Mouse (Mus musculus) lung, embryonic 15.5 days (tissue): Measurements from ENCODE around the gene Mtmr11. TPM values are rescaled to one million over a fixed set of nuclear protein-coding genes. Genes with fewer than 3 reads are reported as not detected.
A peak's percentile ranks its signal among the peaks of the same experiment; 100 is the strongest.

ENCODE experiments used
- ATAC-seq: fragments of 200-750 bp; cut with Nextera tagmentation; 2 replicates; pipeline ENCODE4 v1.8.0; 2017; ENCODE audit warnings: moderate number of reproducible peaks, borderline replicate concordance; ENCODE audit not compliant: low FRiP score, low TSS enrichment; ENCODE audit errors: extremely low read depth
- H3K27ac ChIP-seq: fragments of 300-500 bp; sonication (generic); 2 replicates; pipeline ENCODE4 v1.5.1; 2015; ENCODE audit warnings: moderate library complexity, mild to moderate bottlenecking, inconsistent platforms
- H3K27me3 ChIP-seq: fragments of 300-500 bp; sonication (generic); 2 replicates; pipeline ENCODE4 v1.6.1; 2015; ENCODE audit warnings: inconsistent platforms
- H3K36me3 ChIP-seq: fragments of 300-500 bp; sonication (generic); 2 replicates; pipeline ENCODE4 v1.6.1; 2015; ENCODE audit warnings: inconsistent platforms
- H3K4me1 ChIP-seq: fragments of 300-500 bp; sonication (generic); 2 replicates; pipeline ENCODE4 v1.6.1; 2015; ENCODE audit warnings: inconsistent platforms
- H3K4me2 ChIP-seq: fragments of 300-500 bp; sonication (generic); 2 replicates; pipeline ENCODE4 v1.6.1; 2015; ENCODE audit warnings: inconsistent platforms, mild to moderate bottlenecking, moderate library complexity
- H3K4me3 ChIP-seq: fragments of 300-500 bp; sonication (generic); 2 replicates; pipeline ENCODE4 v1.5.1; 2015; ENCODE audit warnings: mild to moderate bottlenecking, inconsistent platforms
- H3K9ac ChIP-seq: fragments of 300-500 bp; sonication (generic); 2 replicates; pipeline ENCODE4 v1.6.1; 2015; ENCODE audit warnings: inconsistent platforms
- H3K9me3 ChIP-seq: fragments of 300-500 bp; sonication (generic); 2 replicates; pipeline ENCODE4 v1.6.1; 2016; ENCODE audit warnings: inconsistent platforms
- whole genome bisulfite sequencing: fragments of 180-500 bp; shearing (Covaris S2); methylation state at CpG from one replicate; pipeline ENCODE4 v1.1.7; 2015; 5-methylcytosine and 5-hydroxymethylcytosine counted together
- polyA plus RNA-seq: library from polyadenylated mRNA; unstranded; fragments of >200 nt; fragmentation: Nextera tagmentation; extraction: Ambion mirVana; gene quantifications from 2 replicates; pipeline ENCODE4 v1.2.1, GENCODE M21; 2015

Gene Mtmr11
- polyA plus RNA-seq, 1 experiment from 2014 or later, result 14.9 TPM

DNA sequence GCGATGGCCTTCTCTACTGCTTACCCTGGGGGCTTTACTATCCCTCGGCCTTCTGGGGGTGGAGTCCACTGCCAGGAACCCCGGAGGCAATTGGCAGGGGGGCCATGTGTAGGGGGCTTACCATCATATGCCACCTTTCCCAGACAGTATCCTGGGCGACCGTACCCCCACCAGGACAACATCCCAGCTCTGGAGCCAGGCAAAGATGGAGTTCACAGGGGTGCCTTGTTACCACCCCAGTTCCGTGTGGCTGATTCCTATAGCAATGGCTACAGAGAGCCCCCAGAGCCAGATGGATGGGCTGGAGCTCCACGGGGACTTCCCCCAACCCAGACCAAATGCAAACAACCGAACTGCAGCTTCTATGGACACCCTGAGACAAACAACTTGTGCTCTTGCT, 6.3 kb upstream of the Mtmr11 start:
- Histone ChIP-seq H3K4me2 (no peak overlapping the region), H3K4me3 (no peak overlapping the region), H3K27me3 (no peaks in the 10 kb centered on the region), H3K9me3 (no peaks in the 10 kb centered on the region), H3K36me3 (peaks cover 52% of the 10 kb centered on the region), H3K27ac (no peak overlapping the region), H3K9ac (no peak overlapping the region), H3K4me1 (peaks cover 9% of the 10 kb centered on the region)
- 83% methylated on average over 8 of the region's 8 CpGs for WGBS
- no peak for ATAC-seq

DNA sequence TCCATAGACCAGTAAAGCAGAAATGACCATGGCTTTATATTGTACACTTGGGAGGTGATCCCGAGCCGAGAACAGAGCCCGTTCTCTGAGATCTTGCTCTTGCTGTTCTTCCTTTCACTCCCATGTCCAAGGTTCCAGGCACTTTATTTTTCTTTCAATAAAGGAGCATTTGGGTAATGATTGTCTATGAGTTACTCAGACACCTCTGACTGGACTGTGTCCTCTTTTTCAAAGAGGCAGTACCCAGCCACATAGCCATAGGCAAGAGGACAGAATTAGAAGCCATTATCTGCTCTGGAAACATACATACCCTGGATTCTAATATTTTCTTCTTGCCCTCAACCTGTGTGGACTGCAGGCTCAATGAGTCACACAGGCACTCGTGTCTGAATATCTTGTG, 2.0 kb upstream of the Mtmr11 start:
- 69% methylated on average over 4 of the region's 4 CpGs for WGBS
- no peaks in the 10 kb centered on the region for H3K27me3 ChIP-seq
- H3K9me3 ChIP-seq, result no peaks in the 10 kb centered on the region
- peaks cover 19% of the 10 kb centered on the region for H3K4me1 ChIP-seq
- ATAC-seq, result no peak
- H3K9ac ChIP-seq, result no peak overlapping the region
- peak overlapping the region; percentile 89; the same call in 1 of the 2 replicates for H3K4me2 ChIP-seq
- peak overlapping the region; percentile 51 for H3K27ac ChIP-seq
- no peak overlapping the region for H3K4me3 ChIP-seq
- H3K36me3 ChIP-seq, result peaks cover 12% of the 10 kb centered on the region

DNA sequence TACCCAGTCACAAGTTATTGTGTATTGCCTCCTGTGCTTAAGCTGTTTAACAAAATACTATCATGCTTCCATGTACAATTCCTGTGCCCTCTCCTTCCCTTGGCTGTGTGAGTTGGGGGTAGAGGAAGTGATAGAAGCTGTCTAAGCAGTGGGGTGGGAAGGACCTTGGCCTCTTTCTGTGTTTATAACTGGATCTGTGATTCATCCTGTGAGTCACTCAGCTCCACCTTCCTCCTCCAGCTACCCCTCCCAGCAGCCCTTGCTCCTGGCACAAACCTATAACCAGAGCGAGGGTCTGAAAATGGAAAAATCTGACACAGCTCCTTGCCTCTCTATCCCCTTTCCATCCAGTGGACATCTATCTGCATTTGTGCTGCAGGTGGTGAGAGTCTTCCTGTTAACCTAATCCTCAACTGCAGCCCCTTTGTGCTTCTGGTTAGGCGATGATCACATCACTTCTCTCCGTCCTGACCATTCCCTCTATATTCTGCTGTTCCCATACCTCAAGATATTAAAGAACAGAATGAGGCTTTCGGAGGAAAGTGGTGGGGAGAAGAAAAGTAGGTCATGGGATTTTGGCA, 1.5 kb upstream of the Mtmr11 start:
- Histone ChIP-seq H3K4me2 (peak overlapping the region; percentile 89), H3K4me3 (no peak overlapping the region), H3K27me3 (no peaks in the 10 kb centered on the region), H3K9me3 (no peaks in the 10 kb centered on the region), H3K4me1 (peaks cover 19% of the 10 kb centered on the region), H3K36me3 (peaks cover 8% of the 10 kb centered on the region), H3K27ac (peak overlapping the region; percentile 51), H3K9ac (no peak overlapping the region)
- 33% methylated on average over 4 of the region's 4 CpGs for WGBS
- peak; percentile 64; the same call in 1 of the 2 replicates for ATAC-seq

DNA sequence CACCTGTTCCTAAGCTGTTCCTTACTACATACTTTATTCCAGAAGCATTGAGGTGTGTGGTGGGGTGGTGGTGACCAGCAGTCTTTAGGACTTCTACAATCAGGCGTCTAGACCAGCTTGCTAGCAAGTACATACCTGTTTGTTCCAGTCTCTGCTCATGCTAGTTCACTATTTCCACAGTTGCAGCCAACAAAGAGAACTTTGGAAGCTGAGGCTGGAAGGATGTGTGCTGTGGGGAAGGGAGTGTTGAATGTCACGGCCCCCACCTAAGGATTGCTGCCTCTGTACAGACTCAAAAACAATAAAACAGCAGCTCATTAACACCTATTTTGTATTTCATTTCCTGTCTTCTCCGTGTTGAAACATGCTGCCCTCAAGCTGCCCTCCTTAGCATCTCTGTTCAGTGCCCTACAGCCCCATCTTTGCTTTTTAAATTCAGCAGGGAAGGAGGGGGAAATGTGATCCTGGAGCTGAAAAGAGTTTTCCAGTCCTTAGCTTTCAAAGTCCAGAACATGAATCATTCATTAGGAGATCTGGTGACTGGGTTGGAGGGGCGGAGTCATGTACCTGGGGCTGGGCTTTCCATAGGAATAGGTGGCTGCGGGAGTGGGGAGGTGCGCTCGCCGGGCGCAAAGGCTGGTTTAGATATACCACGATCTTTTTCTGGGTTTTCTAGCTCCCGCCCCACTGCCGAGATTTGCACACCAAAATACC, 844 bp upstream of the Mtmr11 start:
- Histone ChIP-seq H3K36me3 (peaks cover 1% of the 10 kb centered on the region; the same call in 1 of the 2 replicates), H3K27me3 (no peaks in the 10 kb centered on the region), H3K27ac (peak overlapping the region; percentile 51), H3K4me2 (peak overlapping the region; percentile 89), H3K4me1 (peaks cover 19% of the 10 kb centered on the region), H3K9me3 (no peaks in the 10 kb centered on the region), H3K4me3 (peak overlapping the region; percentile 49), H3K9ac (peak overlapping the region; percentile 43)
- peak; percentile 55; the same call in 1 of the 2 replicates for ATAC-seq
- WGBS, result 1% methylated on average over 12 of the region's 12 CpGs

DNA sequence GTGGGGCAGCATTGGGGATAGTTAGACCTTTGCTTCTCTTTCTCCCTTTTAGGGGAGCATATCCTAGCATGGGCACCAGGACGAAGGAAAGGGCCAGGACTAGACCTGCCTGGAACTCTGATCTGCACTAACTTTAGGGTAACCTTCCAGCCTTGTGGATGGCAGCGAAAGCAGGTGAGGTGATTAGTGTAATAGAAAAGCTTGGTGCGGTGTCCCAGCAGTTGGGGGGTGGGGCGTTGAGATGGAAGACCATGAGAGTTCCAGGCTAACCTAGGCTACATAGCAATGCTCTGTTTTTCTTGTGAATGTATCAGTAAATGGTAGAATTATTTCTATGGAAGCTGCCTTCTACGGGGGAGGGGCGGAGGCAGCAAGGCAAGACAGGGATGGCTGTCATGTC, 1.2 kb downstream of the Mtmr11 start:
- Histone ChIP-seq H3K36me3 (no peaks in the 10 kb centered on the region), H3K4me3 (peak overlapping the region; percentile 49), H3K4me1 (peaks cover 19% of the 10 kb centered on the region), H3K9ac (no peak overlapping the region), H3K27me3 (no peaks in the 10 kb centered on the region), H3K27ac (no peak overlapping the region), H3K9me3 (no peaks in the 10 kb centered on the region), H3K4me2 (peak overlapping the region; percentile 89; the same call in 1 of the 2 replicates)
- no peak for ATAC-seq
- WGBS, result 90% methylated on average over 6 of the region's 6 CpGs

DNA sequence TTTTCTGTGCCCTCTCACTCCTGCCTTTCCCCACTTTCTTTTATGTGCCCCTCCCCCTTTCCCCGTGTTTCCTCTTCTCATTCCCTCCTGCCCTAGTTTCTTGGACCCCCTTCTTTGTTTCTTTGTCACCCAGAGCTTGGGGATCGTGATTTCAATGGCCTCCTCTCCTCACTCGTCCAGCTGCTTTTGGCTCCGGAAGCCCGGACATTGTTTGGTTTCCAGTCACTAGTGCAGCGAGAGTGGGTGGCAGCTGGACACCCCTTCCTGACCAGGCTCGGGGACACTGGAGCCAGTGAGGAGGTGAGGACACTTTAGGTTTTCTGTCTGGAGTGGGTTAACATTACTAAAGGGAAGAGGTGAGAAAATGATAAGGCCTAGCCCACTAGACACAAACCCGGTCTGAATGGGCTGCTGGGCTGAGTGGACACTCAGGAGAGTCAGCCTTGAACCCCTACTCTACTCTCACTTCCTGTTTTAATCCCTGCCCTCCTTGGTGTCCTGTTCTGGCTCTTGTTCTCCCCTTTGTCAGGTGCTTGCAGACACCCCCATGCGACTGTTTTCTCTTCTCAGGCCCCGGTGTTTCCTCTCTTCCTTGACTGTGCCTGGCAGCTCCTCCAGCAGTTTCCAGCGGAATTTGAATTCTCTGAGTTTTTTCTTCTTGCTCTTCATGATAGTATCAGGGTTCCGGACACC, 6.8 kb downstream of the Mtmr11 start:
- no peak for ATAC-seq
- Histone ChIP-seq H3K27me3 (no peaks in the 10 kb centered on the region), H3K4me2 (peak overlapping the region; percentile 8; the same call in 1 of the 2 replicates), H3K36me3 (no peaks in the 10 kb centered on the region), H3K9me3 (no peaks in the 10 kb centered on the region), H3K9ac (no peak overlapping the region), H3K4me3 (no peak overlapping the region), H3K4me1 (peaks cover 20% of the 10 kb centered on the region), H3K27ac (peak overlapping the region; percentile 25; the same call in 1 of the 2 replicates)
- 46% methylated on average over 12 of the region's 12 CpGs for WGBS

DNA sequence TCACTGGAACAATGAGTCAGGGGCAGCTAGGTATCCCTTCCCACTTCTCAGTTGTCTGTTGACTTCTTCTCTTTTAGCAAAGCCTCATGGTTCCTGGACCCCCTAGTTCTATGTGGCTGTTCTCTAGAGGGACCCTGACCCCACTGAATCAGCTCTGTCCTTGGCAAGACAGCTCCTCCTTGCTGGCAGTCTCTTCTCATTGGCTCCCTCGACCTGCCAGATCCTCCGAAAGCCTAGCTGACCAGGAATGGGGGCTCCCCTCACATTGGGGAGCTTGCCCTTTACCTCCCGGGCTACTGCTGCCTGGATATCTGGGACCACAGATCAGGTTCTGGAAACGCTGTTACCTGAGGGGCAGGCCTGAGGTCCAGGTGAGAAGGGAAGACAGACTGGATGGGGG, 8.5 kb downstream of the Mtmr11 start:
- Histone ChIP-seq H3K27ac (no peak overlapping the region), H3K4me2 (no peak overlapping the region)

DNA sequence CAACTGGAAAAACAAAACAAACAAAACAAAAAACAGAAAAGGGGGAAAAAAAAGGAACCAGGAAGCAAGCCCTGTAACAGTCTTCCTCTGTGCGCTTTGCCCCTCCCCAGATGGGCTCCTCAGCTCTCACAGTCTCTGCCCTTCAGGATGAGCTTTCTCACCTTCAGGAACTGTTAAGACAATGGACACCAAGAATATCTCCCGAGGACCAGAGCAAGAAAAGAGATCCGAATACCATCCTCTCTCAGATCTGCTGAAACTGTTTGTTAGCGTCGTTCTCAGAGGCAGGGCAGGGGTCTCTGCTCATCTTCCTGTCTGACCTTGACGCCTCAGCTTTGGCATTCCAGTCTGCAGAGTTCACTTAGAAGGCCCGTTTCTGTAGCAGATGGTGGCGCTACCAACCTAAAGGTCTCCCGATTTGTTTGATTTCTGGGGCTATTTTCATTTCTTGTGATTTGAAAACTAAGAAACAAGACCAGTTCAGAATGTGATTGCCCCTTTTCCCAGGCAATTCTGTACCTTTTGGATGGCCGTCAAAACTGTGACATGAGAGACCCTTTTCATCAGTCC, 9.3 kb downstream of the Mtmr11 start:
- H3K9me3 ChIP-seq, result no peaks in the 10 kb centered on the region
- H3K4me2 ChIP-seq, result peak overlapping the region; percentile 85
- H3K9ac ChIP-seq, result peak overlapping the region; percentile 76
- H3K36me3 ChIP-seq, result peaks cover 17% of the 10 kb centered on the region
- peaks cover 37% of the 10 kb centered on the region for H3K4me1 ChIP-seq
- H3K27ac ChIP-seq, result peak overlapping the region; percentile 98
- no peak for ATAC-seq
- WGBS, result 40% methylated on average over 10 of the region's 10 CpGs
- no peaks in the 10 kb centered on the region for H3K27me3 ChIP-seq
- H3K4me3 ChIP-seq, result peak overlapping the region; percentile 97

More for the DNA sequence above, 8.5 kb downstream of the Mtmr11 start:
- Histone ChIP-seq H3K4me1 (peaks cover 36% of the 10 kb centered on the region), H3K4me3 (no peak overlapping the region), H3K27me3 (no peaks in the 10 kb centered on the region), H3K9ac (no peak overlapping the region), H3K9me3 (no peaks in the 10 kb centered on the region), H3K36me3 (peaks cover 14% of the 10 kb centered on the region)
- WGBS, result 87% methylated on average over 4 of the region's 4 CpGs
- ATAC-seq, result no peak

DNA sequence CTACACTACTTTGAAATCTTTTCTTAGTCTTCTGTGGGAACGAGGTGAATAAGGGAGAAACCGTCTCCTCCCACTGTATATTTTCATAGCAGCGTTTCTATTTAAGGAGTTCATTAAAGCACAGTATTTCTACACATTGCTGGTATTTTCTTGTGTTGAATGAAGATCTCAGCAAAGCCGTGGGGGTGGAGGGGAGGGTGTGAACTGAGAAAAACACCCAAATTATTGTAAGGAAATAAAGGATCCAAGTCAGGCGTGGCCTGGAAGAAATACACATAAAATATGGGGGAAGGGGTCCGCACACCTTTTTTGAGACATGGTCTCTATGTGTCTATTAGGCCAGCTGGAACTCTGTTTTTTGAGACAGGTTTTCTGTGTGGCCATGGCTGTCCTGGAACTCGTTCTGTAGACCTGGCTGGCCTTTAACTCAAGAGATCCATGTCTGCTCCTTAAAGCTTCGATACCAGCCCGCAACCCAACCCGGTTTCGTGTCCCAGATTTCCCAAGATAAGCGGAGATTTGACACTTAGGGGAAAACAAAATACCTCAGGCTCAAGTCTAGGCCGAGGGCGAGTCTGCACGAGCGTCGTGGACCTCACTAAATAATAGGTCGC, 9.9 kb downstream of the Mtmr11 start:
- Histone ChIP-seq H3K4me2 (peak overlapping the region; percentile 85), H3K9ac (peak overlapping the region; percentile 76), H3K27ac (peak overlapping the region; percentile 98), H3K36me3 (peaks cover 23% of the 10 kb centered on the region), H3K4me1 (peaks cover 37% of the 10 kb centered on the region), H3K27me3 (no peaks in the 10 kb centered on the region), H3K9me3 (no peaks in the 10 kb centered on the region), H3K4me3 (peak overlapping the region; percentile 97)
- peak; percentile 24; the same call in 1 of the 2 replicates for ATAC-seq
- WGBS, result 10% methylated on average over 18 of the region's 18 CpGs

DNA sequence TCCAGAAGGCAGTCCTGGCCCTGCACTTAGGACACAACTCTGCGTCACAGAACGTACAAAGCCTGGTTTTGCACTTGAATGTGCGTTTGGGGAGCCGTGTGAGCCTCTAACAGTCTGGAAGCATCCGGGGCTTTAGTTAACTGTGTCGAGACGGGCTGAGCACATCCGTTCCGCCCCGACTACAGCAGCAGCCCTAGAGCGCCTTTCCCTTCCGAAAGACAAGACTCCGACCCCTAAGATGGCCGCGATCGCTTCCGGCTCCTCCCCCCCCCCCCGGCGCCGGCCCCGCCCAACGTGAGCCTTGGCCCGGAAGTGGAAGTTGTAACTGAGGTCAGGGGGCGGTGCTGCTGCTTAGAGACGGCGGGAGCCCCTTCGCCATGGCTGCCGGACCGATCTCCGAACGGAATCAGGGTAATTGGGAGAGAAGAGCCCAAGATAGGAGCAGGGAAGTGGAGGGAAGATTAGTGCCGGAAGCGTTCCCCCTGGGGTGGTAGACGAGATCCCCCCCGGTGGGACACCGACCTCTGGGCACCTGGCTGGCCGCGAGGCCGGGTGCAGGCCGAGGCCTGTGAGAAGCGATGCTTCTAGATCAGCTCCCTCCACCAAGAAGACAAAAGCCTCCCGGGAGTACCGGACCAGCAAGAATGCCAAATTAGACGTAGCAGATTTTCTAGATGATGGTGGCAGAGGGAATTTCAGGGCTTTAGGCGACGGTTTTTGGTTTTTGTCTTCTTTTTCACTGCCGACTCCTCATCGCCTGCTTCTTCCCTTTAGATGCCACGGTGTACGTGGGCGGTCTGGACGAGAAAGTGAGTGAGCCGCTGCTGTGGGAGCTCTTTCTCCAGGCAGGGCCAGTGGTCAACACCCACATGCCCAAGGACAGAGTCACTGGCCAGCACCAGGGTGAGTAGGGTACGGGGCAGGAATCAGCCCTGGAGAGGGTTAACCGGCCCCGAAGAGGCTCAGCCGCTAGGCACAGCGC, 10.7 kb downstream of the Mtmr11 start, which contains the start of gene Sf3b4:
Sf3b4 (plus strand) TSS at position 136 of the 982 bp plus-strand sequence.
- Histone ChIP-seq H3K9me3 (no peaks in the 10 kb centered on the region), H3K4me1 (peaks cover 37% of the 10 kb centered on the region), H3K36me3 (peaks cover 28% of the 10 kb centered on the region), H3K27me3 (no peaks in the 10 kb centered on the region), H3K4me3 (peak within 1 kb of the TSS; percentile 97), H3K4me2 (peak within 1 kb of the TSS; percentile 85), H3K27ac (peak within 1 kb of the TSS; percentile 98), H3K9ac (peak within 1 kb of the TSS; percentile 85)
- under 1% methylated on average over 51 of the region's 58 CpGs for WGBS
- peak; percentile 93 for ATAC-seq
